Mouse (Mus musculus) cerebellum, adult 8-10 months (tissue): ENCODE data around the gene Leng1.
"Not testable (repeated sequence)": the region's sequence is repeated elsewhere in the genome, so short reads cannot be mapped to it uniquely, and the experiment has no call there.

Experiments used
- DNase-seq: peaks from one replicate; pipeline ENCODE4 v3.0.0; 2022

Gene Leng1

DNA sequence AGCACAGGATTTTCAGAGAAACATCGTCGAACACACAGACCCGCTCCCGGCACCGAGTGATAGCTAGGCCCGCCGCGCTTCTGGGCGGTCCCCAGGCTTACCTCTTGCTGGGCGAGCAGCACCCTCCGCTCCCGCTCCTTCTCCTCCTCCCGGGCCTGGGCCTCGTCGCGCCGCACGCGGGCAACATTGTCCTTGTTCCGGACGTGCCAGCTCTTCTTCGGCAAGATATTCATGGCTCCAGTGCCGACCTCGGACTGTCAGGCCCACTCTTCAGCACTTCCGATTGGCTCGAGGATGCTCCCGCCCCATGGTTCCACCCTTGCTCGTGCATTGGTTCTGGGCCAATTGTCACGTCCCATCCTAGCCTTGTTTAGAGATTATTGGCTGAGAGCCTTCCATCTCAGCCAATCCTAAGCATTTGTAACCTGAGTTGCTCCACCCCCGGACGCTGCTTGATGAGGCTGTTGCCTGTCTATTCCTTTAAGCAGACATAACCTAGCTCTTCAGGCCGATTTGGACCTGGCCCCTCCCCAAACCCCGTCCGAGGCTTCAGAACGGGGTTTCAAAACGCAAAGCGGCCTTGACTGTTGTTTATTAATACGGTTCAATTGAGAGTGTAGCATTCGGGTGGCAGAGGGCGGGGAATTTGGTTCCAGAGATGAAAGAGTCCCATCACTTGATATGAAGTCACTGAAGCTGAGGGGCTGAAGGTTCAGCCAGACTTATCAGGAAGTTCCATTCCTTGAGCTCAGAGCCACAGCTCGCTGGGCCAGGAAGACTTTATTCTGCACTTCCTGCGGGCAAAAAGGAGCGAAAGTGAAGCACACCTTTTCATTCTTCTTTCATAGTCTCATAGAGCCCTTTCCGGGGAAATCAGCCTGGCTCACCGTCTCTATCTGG, at the start of gene Leng1:
Gene Leng1, minus strand, starts transcription at position 626 of the 900 bp plus-strand sequence.
- DNase-seq, result peak; percentile 95

DNA sequence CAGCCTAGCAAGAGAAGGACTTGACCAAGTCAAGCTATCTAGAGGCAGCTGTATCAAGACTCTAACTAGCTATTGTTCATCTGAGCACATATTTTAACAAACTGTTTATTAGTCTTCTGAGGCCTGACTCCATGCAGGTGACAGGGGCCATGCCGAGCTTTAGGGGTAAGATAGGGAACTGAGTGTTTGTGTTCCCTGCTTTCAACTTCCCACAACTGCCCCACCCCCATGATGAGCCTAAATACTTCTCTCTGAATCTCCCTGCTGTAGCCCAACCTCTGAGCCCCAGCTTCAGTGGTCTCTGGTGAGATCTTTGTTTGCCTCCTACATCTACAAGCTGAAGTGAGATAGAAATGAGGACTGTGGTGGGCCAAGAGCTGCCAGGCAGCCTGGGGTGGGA, 49.6 kb upstream of the Leng1 start:
- DNase-seq, result no peak

DNA sequence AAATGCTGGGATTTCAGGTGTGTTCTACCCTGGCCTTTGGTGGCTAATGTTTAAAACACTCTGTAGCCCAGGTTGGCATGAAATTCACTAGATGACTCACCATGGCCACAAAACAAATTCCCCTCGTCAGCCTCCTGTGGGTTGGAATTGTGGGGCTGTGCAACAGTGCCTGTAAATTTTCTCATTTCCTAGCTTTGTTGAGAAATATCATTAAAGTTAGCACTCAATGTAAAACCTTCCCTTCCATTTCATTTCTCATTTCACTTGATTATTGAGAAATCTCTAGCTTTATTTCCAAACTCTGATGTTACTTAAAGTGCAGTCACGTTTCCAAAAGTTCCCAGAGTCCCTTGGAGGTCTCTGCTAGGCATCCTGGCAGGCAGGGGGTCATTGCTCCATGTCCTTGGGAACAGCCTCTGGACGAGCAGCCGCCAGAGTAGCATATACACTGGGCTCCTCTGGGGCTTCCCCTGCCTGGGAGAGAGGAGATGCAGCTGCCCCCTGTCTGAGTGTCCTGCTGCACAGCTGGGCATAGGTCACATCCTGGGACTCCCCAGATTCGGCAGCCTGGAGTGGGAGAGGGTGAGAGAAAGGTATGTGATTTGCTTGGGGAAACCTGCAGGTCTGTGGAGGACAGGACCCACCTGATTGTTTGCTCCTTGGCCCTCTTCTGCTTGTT, 46.8 kb upstream of the Leng1 start:
- DNase-seq, result no peak

DNA sequence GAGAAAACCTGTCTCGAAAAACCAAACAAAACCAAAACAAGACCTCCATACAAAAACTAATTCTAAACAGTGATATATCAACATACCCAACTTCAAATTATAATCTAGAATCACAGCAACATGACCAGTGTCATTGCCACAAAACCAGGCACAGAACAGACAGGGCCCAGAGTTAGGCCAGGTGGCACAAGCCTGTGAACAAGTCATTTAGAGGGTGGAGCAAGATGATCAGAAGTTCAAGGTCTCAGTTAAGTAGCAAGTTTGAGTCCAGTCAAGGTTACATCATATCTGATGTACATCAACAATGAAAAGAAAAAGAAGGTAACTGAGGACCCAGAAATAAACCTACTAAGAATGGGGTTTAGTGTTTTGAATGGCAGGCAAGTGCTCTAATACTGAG, 43.4 kb upstream of the Leng1 start:
- no peak for DNase-seq

DNA sequence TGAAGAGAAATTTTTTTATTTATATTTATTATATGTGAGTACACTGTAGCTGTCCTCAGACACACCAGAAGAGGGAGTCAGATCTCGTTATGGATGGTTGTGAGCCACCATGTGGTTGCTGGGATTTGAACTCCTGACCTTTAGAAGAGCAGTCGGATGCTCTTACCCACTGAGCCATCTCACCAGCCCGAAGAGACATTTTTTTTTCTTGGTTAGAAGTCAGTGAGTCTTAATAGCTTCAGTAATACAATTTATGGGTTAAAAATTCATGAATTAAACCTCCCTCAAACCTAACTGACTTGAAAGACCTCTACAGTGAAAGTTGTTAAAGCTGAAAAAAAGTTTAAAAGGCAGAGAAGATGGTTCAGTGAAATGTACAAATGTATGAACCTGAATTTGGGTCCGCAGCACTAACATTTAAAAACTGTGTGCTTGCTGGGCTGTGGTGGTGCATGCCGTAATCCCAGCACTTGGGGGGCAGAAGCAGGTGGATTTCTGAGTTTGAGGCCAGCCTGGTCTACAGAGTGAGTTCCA, 42.9 kb upstream of the Leng1 start:
- not testable (repeated sequence) for DNase-seq

DNA sequence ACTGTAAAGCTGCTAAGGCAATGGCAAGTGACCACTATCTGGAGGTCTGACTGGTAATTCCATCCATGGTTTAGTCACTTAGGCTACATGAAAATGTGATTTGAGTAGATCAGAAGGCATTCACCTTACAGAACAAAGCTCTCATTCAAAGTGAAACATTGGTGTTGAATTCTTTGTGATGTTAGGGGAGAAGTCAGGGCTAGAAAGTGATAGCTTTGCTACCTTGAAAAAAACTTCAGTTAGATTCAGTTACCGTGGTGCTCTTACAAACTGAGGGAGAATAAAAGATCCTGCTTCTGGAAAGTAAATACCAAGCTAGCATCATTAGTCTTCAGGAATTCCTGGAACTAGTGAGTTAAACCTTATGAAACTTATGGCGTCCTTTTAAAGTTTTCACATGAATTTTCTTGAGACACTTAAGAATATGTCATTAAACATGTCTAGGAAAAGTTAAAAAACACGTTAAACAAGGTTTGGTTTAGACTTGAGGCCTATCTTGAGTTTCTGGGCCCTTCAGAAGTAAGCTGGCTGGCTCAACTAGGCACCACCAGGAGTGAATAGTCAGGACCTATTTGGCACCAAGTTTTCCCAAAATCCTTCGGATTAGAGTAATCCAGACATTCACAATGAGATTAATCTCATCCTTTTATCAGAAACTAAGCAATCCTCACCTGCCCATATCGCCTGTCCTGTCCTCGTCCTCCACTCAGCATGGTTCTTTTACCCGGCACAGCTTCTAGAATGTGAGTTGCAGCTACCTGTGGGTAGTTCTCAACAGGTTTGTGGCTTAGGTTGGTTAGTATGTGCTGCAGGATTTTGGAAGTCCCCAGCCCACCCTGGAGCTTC, 42.2 kb upstream of the Leng1 start:
- no peak for DNase-seq

DNA sequence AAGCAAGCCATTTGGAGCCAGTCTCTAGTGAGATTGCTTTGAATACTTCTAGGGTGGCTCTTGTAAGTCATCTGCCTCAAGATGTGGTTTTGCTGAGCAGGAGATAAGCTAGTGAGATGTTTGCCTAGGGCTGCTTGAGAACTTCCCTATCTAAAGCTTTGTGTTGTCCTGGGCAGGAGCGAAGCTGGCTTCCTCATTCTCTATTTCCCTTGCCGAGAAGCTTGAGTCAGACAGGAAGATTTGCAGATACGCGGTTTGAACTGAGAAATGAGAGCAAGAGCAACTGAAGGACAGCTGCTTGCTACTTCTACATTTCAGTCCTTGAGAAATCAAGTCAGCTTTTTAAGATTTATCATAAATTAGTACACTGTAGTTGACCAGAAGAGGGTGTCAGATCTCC, 41.4 kb upstream of the Leng1 start:
- DNase-seq, result no peak

DNA sequence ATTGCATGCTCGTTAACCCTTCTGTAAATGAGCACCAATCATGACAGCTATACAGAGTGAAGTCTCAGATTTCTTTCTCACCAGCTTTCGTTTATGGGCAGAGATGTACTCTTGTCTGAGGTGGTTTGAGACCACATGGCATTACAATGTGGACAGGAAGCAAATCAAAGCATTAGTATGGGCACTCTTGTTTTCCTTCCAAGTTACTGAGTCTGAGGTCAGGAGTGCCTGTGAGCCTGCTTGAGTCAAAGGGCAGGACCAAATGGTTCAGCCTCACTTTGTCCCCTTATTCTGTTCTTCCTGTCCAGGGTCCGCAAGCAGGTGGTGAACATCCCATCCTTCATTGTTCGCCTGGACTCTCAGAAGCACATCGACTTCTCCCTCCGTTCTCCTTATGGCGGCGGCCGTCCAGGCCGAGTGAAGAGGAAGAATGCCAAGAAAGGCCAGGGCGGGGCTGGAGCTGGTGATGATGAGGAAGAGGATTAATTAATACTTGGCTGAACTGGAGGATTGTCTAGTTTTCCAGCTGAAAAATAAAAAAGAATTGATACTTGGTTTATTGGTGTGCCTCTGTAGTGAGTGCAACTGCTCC, 40.8 kb upstream of the Leng1 start:
- DNase-seq, result no peak

DNA sequence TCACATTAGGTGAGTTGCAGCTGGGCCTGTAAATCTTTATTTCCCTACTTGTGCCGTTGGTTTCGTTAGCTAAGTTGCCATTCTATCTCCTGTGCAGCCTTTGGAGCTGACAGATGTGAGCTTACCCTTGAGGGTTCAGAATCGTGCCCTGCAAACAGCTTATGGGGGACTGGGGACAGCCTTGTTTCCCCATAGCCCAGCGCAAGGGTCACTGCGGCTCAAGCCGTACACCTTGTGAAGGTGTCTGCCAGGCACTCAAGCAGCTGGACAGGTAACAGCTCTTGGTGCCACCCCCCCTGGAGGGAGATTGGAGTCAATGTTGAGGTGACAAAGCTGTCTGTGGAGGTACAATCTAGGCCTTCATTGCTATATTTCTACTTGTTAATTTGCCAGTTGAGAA, 40.3 kb upstream of the Leng1 start:
- no peak for DNase-seq

DNA sequence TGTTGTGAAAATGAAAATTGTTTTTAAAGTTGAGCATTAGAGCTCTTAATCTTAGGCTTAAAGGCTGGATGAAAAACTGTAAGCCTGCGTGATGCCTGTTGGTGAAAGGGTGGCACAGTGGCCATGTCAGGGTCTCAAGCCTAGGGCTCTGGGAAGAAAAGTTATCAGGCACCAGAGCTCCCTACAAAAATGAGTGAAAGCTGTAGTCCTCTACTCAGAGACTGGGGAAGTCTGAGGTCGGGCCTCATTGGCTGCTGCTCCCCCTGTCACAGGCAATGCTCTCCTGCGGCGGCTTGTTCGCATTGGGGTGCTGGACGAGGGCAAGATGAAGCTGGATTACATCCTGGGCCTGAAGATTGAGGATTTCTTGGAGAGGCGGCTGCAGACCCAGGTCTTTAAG, 39.8 kb upstream of the Leng1 start:
- peak; percentile 9 for DNase-seq

DNA sequence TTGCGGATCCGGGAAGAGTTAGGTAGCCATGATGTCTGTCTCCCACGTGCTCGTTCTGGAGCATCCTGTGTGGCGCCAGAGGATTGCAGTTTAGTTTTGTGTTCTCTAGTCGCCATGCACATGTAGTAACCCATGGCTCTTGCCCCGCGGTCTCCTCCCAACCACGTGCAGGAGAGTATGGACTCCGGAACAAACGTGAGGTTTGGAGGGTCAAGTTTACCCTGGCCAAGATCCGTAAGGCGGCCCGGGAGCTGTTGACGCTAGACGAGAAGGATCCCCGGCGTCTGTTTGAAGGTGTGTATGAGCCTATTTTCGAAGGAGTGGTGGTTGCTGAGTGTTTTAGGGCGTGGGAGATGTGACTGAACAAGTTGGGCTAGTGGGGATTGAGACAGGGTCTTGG, 38.8 kb upstream of the Leng1 start:
- no peak for DNase-seq

DNA sequence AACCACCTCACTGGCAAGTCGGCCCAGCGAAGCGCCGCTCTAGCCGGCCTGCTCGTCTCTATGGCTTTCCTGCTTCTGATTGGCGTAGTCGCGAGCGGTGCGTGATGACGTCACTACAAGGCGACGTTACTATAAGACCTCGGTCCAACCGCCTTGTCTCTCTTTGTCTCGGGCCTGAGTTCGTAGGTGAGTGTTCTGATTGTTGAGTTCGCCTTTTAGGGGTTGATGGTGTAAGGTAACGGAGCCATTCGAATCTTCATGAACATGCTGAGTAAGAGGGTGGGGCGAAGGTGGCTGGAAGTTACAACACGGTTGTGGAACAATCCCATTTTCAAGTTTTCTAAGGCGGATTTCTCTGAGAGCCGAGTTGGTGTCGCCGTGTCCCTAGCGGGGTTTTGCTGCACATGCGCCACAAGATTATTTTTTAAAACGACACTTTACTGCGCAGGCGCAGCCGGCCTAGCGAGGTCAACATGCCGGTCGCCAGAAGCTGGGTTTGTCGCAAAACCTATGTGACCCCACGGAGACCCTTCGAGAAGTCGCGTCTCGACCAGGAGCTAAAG, 38.3 kb upstream of the Leng1 start, which contains the start of gene Rps9:
Gene Rps9, plus strand, starts transcription at position 115 of the 563 bp plus-strand sequence.
- DNase-seq, result peak; percentile 96

DNA sequence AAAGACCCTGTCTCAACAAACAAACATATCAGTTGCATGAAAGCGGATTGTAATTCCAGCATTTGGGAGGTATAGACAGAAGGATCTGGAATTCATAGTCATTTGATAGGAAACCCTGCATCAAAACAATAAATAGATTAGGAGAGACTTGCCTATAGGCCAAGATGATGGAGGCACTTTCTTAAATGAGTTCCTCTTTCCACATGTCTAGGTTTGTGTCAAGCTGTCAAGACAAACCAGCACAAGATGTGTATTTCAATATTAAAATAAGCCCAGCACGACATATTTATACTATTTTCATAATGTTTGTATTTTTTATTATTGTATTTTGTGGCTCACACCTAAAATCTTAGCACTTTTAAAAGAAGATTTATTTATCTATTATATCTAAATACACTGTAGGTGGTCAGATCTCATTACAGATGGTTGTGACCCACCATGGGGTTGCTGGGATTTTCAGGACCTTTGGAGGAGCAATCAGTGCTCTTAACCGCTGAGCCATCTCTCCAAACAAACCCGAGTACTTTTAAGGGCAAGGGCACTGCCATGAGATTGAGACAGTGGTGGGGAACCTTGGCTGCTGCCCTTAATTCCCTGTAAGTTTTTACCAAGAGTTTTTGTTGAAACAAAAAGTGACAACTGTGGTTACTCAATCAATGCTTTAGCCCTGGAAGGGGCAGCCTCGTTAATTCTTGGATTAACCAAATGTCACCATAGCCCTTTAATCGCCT, 37.7 kb upstream of the Leng1 start:
- no peak for DNase-seq

DNA sequence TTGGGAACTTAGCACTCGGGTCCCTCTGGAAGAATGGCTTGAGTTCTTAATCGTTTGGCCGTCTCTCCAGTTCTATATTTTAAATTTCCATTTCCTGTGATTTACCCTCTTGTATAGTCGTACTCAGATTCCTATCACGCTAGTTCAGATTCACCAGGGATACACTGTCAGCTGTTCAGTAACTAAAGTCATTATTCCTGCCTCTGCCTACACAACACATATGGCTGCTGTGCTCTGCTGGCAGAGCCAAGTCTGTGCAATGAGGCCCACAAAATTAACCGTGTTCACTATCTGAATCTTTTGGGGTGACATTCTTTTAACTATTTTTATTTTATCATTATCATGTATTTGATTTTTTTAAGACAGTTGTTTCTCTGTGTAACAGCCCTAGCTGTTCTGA, 32.8 kb upstream of the Leng1 start:
- DNase-seq, result no peak

DNA sequence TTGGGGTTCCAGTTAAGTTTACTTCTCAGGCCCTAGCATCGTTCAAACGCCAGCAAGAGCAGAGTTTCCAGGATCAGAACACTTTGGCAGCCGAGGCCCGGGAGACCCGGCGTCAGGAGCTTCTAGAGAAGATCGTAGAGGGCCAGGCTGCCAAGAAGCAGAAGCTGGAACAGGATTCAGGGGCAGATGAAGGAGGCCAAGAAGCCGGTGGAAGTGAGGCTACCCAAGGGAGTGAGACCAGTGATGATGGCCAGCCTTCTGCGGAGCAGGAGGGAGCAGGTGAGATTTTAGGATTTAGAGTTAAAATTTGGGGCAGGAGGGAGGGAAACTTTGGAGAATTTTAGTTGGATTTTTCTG, 29.3 kb upstream of the Leng1 start:
- DNase-seq, result not testable (repeated sequence)

DNA sequence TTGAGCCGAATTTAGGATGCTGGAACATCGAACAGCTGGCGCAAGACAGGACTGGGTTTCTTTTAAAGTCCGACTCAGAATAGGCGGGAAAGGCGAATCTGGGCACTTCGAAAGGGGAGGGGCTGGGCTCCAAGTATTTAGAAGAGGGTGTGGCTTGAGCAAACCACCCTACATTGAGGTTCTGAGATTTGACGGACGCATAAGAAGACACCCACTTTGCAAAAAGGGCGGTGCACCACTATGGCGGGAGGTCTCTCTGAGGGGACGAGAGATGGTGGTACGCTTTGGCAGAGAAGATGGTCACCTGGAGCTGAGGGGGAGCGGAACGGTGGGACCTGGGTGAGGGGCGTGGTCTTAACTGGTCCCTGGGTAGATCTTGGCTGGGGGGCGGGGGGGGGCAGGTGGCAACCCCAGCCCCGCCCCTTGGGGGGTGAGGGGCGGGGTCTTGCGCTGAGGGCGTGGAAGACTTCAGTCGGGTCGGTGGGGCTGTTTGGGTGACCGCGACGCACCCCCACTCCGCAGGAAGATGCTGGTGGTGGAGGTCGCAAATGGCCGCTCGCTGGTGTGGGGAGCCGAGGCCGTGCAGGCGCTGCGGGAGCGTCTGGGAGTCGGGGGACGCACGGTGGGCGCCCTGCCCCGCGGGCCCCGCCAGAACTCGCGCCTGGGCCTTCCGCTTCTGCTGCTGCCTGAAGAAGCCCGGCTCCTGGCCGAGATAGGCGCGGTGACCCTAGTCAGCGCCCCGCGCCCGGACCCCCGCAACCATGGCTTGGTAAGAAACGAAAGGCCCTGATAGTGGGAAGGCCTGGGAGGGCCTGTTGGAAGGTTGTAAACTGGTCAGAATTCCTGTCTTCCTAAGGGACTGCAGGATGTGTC, 28.7 kb upstream of the Leng1 start:
- DNase-seq, result peak; percentile 55

DNA sequence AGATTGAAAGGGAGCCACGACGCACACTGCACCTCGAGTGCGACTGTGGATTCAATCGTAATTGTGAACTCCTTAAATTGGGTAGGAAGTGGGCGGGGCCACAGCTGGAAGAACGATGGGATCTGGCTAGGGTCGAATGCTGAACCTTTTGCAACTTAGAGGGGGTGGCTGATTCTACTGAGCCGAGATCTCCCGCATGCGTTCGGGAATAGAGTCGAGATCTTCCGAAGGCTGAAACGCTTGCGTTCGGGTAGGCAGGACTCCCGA, 28.1 kb upstream of the Leng1 start:
- DNase-seq, result no peak

DNA sequence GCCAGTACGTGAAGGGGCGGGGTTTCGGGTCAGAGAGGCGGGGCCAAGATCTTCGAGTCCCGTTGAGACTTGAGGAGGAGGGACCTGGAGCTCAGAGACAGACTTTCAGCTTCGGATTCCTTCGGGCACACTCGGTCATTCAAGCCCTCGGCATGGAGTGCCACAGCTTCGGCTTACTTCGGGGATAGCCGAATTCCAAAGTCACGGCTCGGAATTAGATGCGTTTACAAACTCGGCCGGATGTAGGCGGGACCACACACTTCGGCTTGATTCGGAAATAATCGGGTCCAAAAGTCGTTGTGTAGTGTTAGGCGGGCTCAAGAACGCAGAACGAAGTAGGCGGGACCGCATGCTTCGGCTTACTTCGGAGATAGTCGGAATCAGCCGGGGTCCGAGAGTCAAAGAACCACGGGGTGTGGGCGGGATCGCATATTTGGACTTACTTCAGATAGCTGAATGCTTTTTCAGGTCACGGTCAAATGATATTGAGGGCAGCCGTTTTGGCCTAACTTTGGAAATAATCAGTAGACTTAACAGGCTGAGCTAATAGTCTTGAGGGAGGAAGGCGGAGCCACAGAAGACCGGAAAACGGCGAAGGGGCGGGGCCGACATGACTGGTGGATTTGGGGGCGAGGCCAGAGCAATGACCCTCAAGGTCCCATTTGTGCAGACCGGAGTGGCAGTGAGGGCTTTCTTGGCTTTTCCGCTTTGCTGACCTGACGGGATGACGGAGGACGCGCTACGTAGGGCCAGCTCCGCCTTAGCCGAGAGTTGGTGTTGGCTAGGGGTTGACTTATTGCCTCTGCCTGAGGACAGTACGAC, 27.6 kb upstream of the Leng1 start, which contains the start of gene Mboat7:
Gene Mboat7, minus strand, starts transcription at position 537 of the 822 bp plus-strand sequence.
- peak; percentile 94 for DNase-seq

DNA sequence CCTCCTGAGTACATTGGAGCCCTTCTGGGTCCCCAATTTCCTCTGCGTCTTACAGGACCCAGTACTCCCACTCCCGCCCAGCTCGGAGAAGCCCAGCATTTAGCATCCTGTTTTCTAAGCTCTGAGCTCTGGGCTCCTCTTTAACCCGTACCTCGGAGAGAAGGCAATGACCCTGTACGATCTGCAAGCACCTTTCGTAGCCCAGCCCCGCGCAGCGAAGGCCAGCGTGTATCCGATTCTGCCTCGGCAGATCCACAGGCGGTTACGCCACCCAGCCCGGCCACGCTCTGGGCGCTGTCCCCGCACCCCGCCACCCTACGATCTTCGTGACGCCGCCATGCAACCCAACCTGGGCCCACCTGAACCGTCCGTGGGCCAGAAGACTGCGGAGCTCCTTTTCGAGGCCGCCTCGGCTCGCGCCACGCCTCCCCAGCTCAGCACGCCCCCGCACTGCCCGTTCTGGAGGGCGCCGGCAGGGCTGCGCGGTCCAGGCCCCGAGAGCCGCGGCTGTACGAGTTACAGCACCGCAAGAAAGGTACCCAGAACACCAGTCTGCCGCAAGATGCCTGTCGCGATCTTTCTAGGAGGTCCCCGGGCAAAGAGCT, 26.8 kb upstream of the Leng1 start, which contains the start of gene Tsen34:
Gene Tsen34, plus strand, starts transcription at position 482 of the 605 bp plus-strand sequence.
- no peak for DNase-seq
